Mouse (Mus musculus) MEL (cell line): Measurements from ENCODE around the gene Nlgn1.

ENCODE experiments used
- CTCF ChIP-seq, 3 experiments: IDR thresholded peaks in 2 of 3; conservative IDR thresholded peaks in 1 of 3; 2 replicates each; pipeline ENCODE4 v1.5.1; 2011 to 2012; ENCODE audit warnings: low read length in 3 of 3, low read depth in 2 of 3, mild to moderate bottlenecking in 2 of 3, improper control_type of control experiment in 1 of 3, inconsistent platforms in 1 of 3, mixed read lengths in 1 of 3, moderate library complexity in 1 of 3; ENCODE audit not compliant: control insufficient read depth in 1 of 3, insufficient read depth in 1 of 3, poor library complexity in 1 of 3, severe bottlenecking in 1 of 3
- MAX ChIP-seq: IDR thresholded peaks from 2 replicates; pipeline ENCODE4 v1.6.1; 2011; ENCODE audit warnings: low read length, improper control_type of control experiment

- TF ChIP-seq CTCF (IDR thresholded peaks at IDR 0.05 in 2 of 3, conservative IDR thresholded peaks at IDR 0.05 in 1 of 3; ENCODE audit: control insufficient read depth in 1 of 3, insufficient read depth in 1 of 3, low read depth in 2 of 3, low read length in 3 of 3, poor library complexity in 1 of 3, severe bottlenecking in 1 of 3) (no peak), MAX (no peak)
Measured at GRCm38 (mm10) chr3:26117071-26117470, 215.2 kb downstream of the Nlgn1 start.
